Mouse (Mus musculus) embryonic facial prominence, embryonic 14.5 days (tissue): ENCODE results near the gene Hist1h3c. TPM values are rescaled to one million over a fixed set of nuclear protein-coding genes. Genes with fewer than 3 reads are reported as not detected.
"Not testable (repeated sequence)": the region's sequence is repeated elsewhere in the genome, so short reads cannot be mapped to it uniquely, and the experiment has no call there.

Experiments used
- ATAC-seq: fragments of 200-750 bp; cut with Nextera tagmentation; 2 replicates; pipeline ENCODE4 v1.8.0; 2017; ENCODE audit warnings: low read depth, moderate number of reproducible peaks, moderate TSS enrichment
- DNase-seq: peaks from one replicate; pipeline ENCODE4 v3.0.0-alpha.2; 2015; ENCODE audit warnings: low spot score
- H3K27ac ChIP-seq: fragments of 300-500 bp; sonication (generic); replicated peaks from 2 replicates; pipeline ENCODE4 v1.5.1; 2014; ENCODE audit warnings: low read depth, mild to moderate bottlenecking, low read length, moderate library complexity
- H3K27me3 ChIP-seq: fragments of 300-500 bp; sonication (generic); replicated peaks from 2 replicates; pipeline ENCODE4 v1.6.1; 2014; ENCODE audit warnings: low read length; ENCODE audit not compliant: control insufficient read depth, insufficient read depth
- H3K36me3 ChIP-seq: fragments of 300-500 bp; sonication (generic); 2 replicates; pipeline ENCODE4 v1.6.1; 2014; ENCODE audit warnings: low read length, mixed read lengths; ENCODE audit not compliant: control insufficient read depth, insufficient read depth
- H3K4me1 ChIP-seq: fragments of 300-500 bp; sonication (generic); 2 replicates; pipeline ENCODE4 v1.6.1; 2014; ENCODE audit warnings: antibody characterized with exemption, low read length; ENCODE audit not compliant: control insufficient read depth, insufficient read depth
- H3K4me2 ChIP-seq: fragments of 300-500 bp; sonication (generic); 2 replicates; pipeline ENCODE4 v1.6.1; 2014; ENCODE audit warnings: low read depth, mild to moderate bottlenecking, low read length, moderate library complexity, mixed read lengths
- H3K4me3 ChIP-seq: fragments of 300-500 bp; sonication (generic); 2 replicates; pipeline ENCODE4 v1.5.1; 2014; ENCODE audit warnings: low read depth, mild to moderate bottlenecking, low read length
- H3K9ac ChIP-seq: fragments of 300-500 bp; sonication (generic); 2 replicates; pipeline ENCODE4 v1.6.1; 2014; ENCODE audit warnings: low read depth, mild to moderate bottlenecking, low read length, moderate library complexity, mixed read lengths
- H3K9me3 ChIP-seq: fragments of 300-500 bp; sonication (generic); 2 replicates; pipeline ENCODE4 v1.6.1; 2016; ENCODE audit warnings: low read length; ENCODE audit not compliant: control insufficient read depth
- WGBS: fragments of 180-500 bp; shearing (Covaris S2); extraction: QIAGEN DNeasy Blood & Tissue Kit; methylation state at CpG from one replicate; pipeline ENCODE4 v1.1.7; 2014; 5-methylcytosine and 5-hydroxymethylcytosine counted together
- polyA plus RNA-seq: library from polyadenylated mRNA; unstranded; fragments of >200 nt; fragmentation: Nextera tagmentation; extraction: Ambion mirVana; gene quantifications from 2 replicates; pipeline ENCODE4 v1.2.1, GENCODE M21; 2014

The Hist1h3c gene
- polyA plus RNA-seq = 5.1 and 7.5 TPM in 2 replicates

- peak; percentile 64 for ATAC-seq
- Histone ChIP-seq H3K9me3 (no peaks in the 10 kb centered on the region), H3K36me3 (no peaks in the 10 kb centered on the region), H3K27me3 (no peaks in the 10 kb centered on the region), H3K4me2 (peak within 1 kb of the TSS; percentile 84), H3K9ac (peak within 1 kb of the TSS; percentile 72), H3K4me3 (peak within 1 kb of the TSS; percentile 47), H3K4me1 (peaks cover 15% of the 10 kb centered on the region), H3K27ac (peak within 1 kb of the TSS; percentile 100)
- WGBS = 1% methylated on average over 20 of the region's 28 CpGs
- peak; percentile 97 for DNase-seq
These were observed at the start of gene Hist1h3c for GRCm38 (mm10) chr13:23745381-23746161. Gene Hist1h3c, minus strand, starts transcription at chr13:23745602.

- Histone ChIP-seq H3K4me2 (no peak overlapping the region), H3K27me3 (no peaks in the 10 kb centered on the region), H3K9me3 (no peaks in the 10 kb centered on the region), H3K9ac (no peak overlapping the region), H3K36me3 (no peaks in the 10 kb centered on the region), H3K27ac (no peak overlapping the region), H3K4me3 (no peak overlapping the region), H3K4me1 (no peaks in the 10 kb centered on the region)
- DNase-seq = peak; percentile 81
- ATAC-seq = no peak
- 42% methylated on average over 2 of the region's 2 CpGs for WGBS
These were observed 47.1 kb upstream of the Hist1h3c start for GRCm38 (mm10) chr13:23792520-23792919.

GRCm38 (mm10) chr13:23779025-23779424 lies 33.6 kb upstream of the Hist1h3c start:
- no peak overlapping the region for H3K4me3 ChIP-seq
- H3K36me3 ChIP-seq = no peaks in the 10 kb centered on the region
- H3K4me2 ChIP-seq = no peak overlapping the region
- no peak for DNase-seq
- no peaks in the 10 kb centered on the region for H3K4me1 ChIP-seq
- H3K9me3 ChIP-seq = no peaks in the 10 kb centered on the region
- WGBS = 84% methylated on average over 4 of the region's 4 CpGs
- no peak for ATAC-seq
- H3K27ac ChIP-seq = no peak overlapping the region
- H3K27me3 ChIP-seq = no peaks in the 10 kb centered on the region
- no peak overlapping the region for H3K9ac ChIP-seq

GRCm38 (mm10) chr13:23778339-23778738 lies 32.9 kb upstream of the Hist1h3c start:
- Histone ChIP-seq H3K4me2 (no peak overlapping the region), H3K27ac (no peak overlapping the region), H3K9ac (no peak overlapping the region), H3K9me3 (no peaks in the 10 kb centered on the region), H3K27me3 (no peaks in the 10 kb centered on the region), H3K36me3 (no peaks in the 10 kb centered on the region), H3K4me1 (no peaks in the 10 kb centered on the region), H3K4me3 (no peak overlapping the region)
- WGBS = 92% methylated on average over 7 of the region's 7 CpGs
- DNase-seq = no peak
- no peak for ATAC-seq

- H3K27me3 ChIP-seq = no peaks in the 10 kb centered on the region
- ATAC-seq (peak; percentile 93), DNase-seq (peak; percentile 87)
- no peak overlapping the region for H3K27ac ChIP-seq
- H3K4me1 ChIP-seq = peaks cover 5% of the 10 kb centered on the region; the same call in 1 of the 2 replicates
- no peaks in the 10 kb centered on the region for H3K9me3 ChIP-seq
- no peaks in the 10 kb centered on the region for H3K36me3 ChIP-seq
- H3K4me2 ChIP-seq = peak overlapping the region; percentile 46
- no peak overlapping the region for H3K9ac ChIP-seq
- 0 out of 2 replicates have a peak overlapping the region, but pooled peaks have one; percentile 3 for H3K4me3 ChIP-seq
- WGBS = 20% methylated on average over 21 of the region's 21 CpGs
These were observed 27.3 kb upstream of the Hist1h3c start for GRCm38 (mm10) chr13:23772561-23773313.

GRCm38 (mm10) chr13:23769613-23770012 lies 24.2 kb upstream of the Hist1h3c start, which contains the start of gene Trim38:
Gene Trim38, plus strand, starts transcription at chr13:23769913.
- not testable (repeated sequence) for H3K36me3 ChIP-seq, ATAC-seq, DNase-seq, H3K27ac ChIP-seq, H3K4me1 ChIP-seq, H3K4me3 ChIP-seq, H3K4me2 ChIP-seq, H3K9me3 ChIP-seq, H3K9ac ChIP-seq, H3K27me3 ChIP-seq
- WGBS = 76% methylated on average over 2 of the region's 2 CpGs

- H3K9me3 ChIP-seq = no peaks in the 10 kb centered on the region
- no peaks in the 10 kb centered on the region for H3K36me3 ChIP-seq
- 54% methylated on average over 5 of the region's 5 CpGs for WGBS
- no peak overlapping the region for H3K4me3 ChIP-seq
- no peaks in the 10 kb centered on the region for H3K27me3 ChIP-seq
- no peak overlapping the region for H3K9ac ChIP-seq
- H3K27ac ChIP-seq = no peak overlapping the region
- ATAC-seq (no peak), DNase-seq (no peak)
- no peak overlapping the region for H3K4me2 ChIP-seq
- peaks cover 16% of the 10 kb centered on the region for H3K4me1 ChIP-seq
These were observed 23.5 kb upstream of the Hist1h3c start for GRCm38 (mm10) chr13:23768834-23769397.

- no peak overlapping the region for H3K4me3 ChIP-seq
- ATAC-seq = no peak
- DNase-seq = no peak
- no peaks in the 10 kb centered on the region for H3K9me3 ChIP-seq
- no peaks in the 10 kb centered on the region for H3K36me3 ChIP-seq
- no peak overlapping the region for H3K27ac ChIP-seq
- no peak overlapping the region for H3K4me2 ChIP-seq
- peaks cover 16% of the 10 kb centered on the region for H3K4me1 ChIP-seq
- no peaks in the 10 kb centered on the region for H3K27me3 ChIP-seq
- H3K9ac ChIP-seq = no peak overlapping the region
These were observed 21.4 kb upstream of the Hist1h3c start for GRCm38 (mm10) chr13:23766772-23767171.
